Mouse (Mus musculus) forebrain, embryonic 12.5 days (tissue): ENCODE data around the gene 1700028K03Rik. TPM values are rescaled to one million over a fixed set of nuclear protein-coding genes. Genes with fewer than 3 reads are reported as not detected.
A peak's percentile ranks its signal among the peaks of the same experiment; 100 is the strongest.

Experiments
- ATAC-seq: fragments of 200-750 bp; cut with Nextera tagmentation; 2 replicates; pipeline ENCODE4 v1.8.0; 2017; ENCODE audit warnings: moderate TSS enrichment; ENCODE audit not compliant: low FRiP score
- H3K27ac ChIP-seq: fragments of 300-500 bp; sonication (generic); 2 replicates; pipeline ENCODE4 v1.5.1; 2016; ENCODE audit warnings: mild to moderate bottlenecking
- H3K27me3 ChIP-seq: fragments of 300-500 bp; sonication (generic); 2 replicates; pipeline ENCODE4 v1.6.1; 2016; ENCODE audit warnings: mild to moderate bottlenecking
- H3K36me3 ChIP-seq: fragments of 300-500 bp; sonication (generic); replicated peaks from 2 replicates; pipeline ENCODE4 v1.6.1; 2016; ENCODE audit warnings: mild to moderate bottlenecking
- H3K4me1 ChIP-seq: fragments of 300-500 bp; sonication (generic); 2 replicates; pipeline ENCODE4 v1.6.1; 2016
- H3K4me2 ChIP-seq: fragments of 300-500 bp; sonication (generic); 2 replicates; pipeline ENCODE4 v1.6.1; 2016; ENCODE audit warnings: mild to moderate bottlenecking, moderate library complexity
- H3K4me3 ChIP-seq: fragments of 300-500 bp; sonication (generic); replicated peaks from 2 replicates; pipeline ENCODE4 v1.5.1; 2016; ENCODE audit warnings: mild to moderate bottlenecking
- H3K9ac ChIP-seq: fragments of 300-500 bp; sonication (generic); 2 replicates; pipeline ENCODE4 v1.6.1; 2016; ENCODE audit warnings: mild to moderate bottlenecking
- H3K9me3 ChIP-seq: fragments of 300-500 bp; sonication (generic); 2 replicates; pipeline ENCODE4 v1.6.1; 2016
- WGBS: fragments of 180-500 bp; shearing (Covaris S2); methylation state at CpG from one replicate; pipeline ENCODE4 v1.1.7; 2016; 5-methylcytosine and 5-hydroxymethylcytosine counted together
- polyA plus RNA-seq: library from polyadenylated mRNA; unstranded; fragments of >200 nt; fragmentation: Nextera tagmentation; extraction: Ambion mirVana; gene quantifications from 2 replicates; pipeline ENCODE4 v1.2.1, GENCODE M21; 2016

1700028K03Rik gene
- 0.06 and 0.19 TPM in 2 replicates for polyA plus RNA-seq

DNA sequence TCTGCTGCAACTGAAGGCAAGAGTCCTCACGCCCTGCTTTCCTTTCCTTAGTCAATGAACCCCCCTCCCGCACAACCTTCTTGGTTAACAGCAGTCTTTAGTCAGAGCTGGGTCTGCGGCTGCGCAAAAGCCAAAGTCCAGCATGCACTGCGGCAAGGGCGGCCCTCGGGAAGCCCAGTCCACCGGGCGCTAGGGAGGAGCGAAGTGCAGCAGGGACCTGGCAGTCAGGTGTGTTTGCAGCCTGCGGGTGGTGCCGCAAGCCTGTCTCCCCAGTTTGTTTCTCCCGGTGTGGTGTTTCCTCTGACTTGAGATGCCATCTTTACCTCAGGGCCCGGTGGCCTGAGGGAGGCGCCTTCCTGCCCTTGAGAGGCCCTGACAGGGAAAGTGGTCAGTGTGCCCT, at the start of gene 1700028K03Rik:
1700028K03Rik (plus strand) TSS at position 129 of the 400 bp plus-strand sequence.
- no peak within 1 kb of the TSS for H3K4me2 ChIP-seq
- no peak within 1 kb of the TSS for H3K9ac ChIP-seq
- no peak for ATAC-seq
- no peaks in the 10 kb centered on the region for H3K27me3 ChIP-seq
- no peaks in the 10 kb centered on the region for H3K4me1 ChIP-seq
- H3K9me3 ChIP-seq = no peaks in the 10 kb centered on the region
- 77% methylated on average over 15 of the region's 15 CpGs for WGBS
- no peaks in the 10 kb centered on the region for H3K36me3 ChIP-seq
- H3K4me3 ChIP-seq = no peak within 1 kb of the TSS
- no peak within 1 kb of the TSS for H3K27ac ChIP-seq

DNA sequence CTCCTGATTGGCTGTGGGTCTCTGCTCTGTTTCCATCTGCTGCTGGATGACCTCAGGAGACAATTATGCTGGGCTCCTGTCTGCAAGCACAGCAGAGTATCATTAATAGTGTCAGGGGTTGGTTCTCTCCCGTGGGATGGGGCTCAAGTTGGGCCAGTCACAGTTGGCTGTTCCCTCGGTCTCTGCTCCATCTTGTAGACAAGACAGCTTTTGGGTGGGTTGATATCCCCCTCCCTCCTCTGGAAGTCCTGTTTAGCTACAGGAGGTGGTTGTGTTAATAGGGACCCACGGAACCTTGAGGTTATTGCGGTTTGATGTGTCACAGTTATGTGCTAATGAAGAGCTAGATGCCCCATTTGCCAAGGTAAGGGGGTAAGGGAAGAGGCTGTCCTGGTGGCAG, 45.5 kb upstream of the 1700028K03Rik start:
- no peaks in the 10 kb centered on the region; the same call in 1 of the 2 replicates for H3K36me3 ChIP-seq
- ATAC-seq = no peak
- H3K9ac ChIP-seq = no peak overlapping the region
- 80% methylated on average over 4 of the region's 4 CpGs for WGBS
- no peaks in the 10 kb centered on the region for H3K9me3 ChIP-seq
- H3K4me1 ChIP-seq = no peaks in the 10 kb centered on the region; the same call in 1 of the 2 replicates
- H3K27me3 ChIP-seq = no peaks in the 10 kb centered on the region
- H3K4me2 ChIP-seq = no peak overlapping the region
- no peak overlapping the region for H3K27ac ChIP-seq
- no peak overlapping the region for H3K4me3 ChIP-seq

DNA sequence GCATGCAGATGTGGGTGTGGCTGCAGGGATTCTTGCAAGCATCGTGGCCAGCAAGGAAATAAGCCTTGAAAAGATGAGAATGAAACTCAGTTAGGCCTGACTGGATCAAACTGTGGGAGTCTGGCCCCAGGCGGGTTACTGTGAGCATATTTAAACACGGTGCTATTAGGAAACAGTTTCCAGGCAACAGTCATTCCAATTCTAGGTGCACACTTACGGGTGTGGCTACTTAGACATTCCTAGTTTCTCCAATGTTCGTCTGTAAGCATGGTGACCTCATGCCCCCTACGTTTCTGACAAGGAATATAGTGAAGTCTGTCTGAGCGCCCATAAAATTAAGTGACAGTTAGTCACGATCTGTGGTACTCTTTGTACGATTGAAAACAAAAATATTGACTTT, 43.5 kb upstream of the 1700028K03Rik start:
- Histone ChIP-seq H3K9me3 (no peaks in the 10 kb centered on the region), H3K27me3 (no peaks in the 10 kb centered on the region), H3K4me3 (no peak overlapping the region), H3K36me3 (no peaks in the 10 kb centered on the region; the same call in 1 of the 2 replicates), H3K27ac (no peak overlapping the region), H3K9ac (no peak overlapping the region), H3K4me2 (no peak overlapping the region), H3K4me1 (no peaks in the 10 kb centered on the region; the same call in none of the 2 replicates)
- ATAC-seq = no peak
- WGBS = 84% methylated on average over 9 of the region's 9 CpGs

DNA sequence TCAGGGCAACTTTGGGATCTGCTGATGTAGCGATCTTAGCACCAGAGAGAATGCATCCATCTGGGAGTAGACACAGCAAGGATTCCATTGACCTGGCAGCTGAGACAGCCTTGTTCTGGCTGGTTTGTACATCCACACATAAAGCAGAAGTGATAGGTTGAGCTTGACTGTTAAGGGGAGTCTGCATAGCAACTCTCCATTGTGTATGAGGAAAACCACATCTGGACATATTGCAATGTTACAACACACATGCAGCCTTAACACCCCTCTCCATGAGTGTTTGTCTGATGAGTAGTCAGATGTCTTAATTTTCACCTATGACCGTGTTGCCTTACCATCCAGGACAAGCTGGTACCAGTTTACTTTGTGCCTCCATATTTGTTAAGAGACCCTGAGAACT, 42.0 kb upstream of the 1700028K03Rik start:
- H3K4me2 ChIP-seq = no peak overlapping the region
- no peak for ATAC-seq
- no peaks in the 10 kb centered on the region for H3K9me3 ChIP-seq
- no peak overlapping the region for H3K27ac ChIP-seq
- WGBS = 92% methylated on average over 2 of the region's 2 CpGs
- no peaks in the 10 kb centered on the region for H3K27me3 ChIP-seq
- no peaks in the 10 kb centered on the region; the same call in 1 of the 2 replicates for H3K36me3 ChIP-seq
- no peak overlapping the region for H3K9ac ChIP-seq
- H3K4me1 ChIP-seq = peaks cover 4% of the 10 kb centered on the region
- H3K4me3 ChIP-seq = no peak overlapping the region

DNA sequence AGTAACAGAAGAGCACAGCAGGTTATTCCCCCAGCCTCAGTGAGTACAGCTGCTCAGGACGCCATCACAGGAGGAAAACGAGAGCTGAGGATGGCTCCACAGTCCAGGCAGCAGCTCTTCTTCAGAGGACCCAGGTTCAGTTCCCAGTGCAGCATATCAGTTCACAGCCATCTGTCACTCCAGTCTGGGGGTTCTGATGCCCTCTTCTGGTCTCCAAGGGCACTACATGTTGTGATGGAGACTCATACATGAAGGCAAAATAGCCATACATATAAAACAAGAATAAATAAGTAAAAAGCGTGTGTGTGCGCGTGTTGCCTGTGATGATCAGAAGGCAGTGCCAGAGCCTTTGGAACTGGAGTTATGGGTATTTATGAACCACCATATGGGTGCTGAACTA, 39.8 kb upstream of the 1700028K03Rik start:
- peaks cover 21% of the 10 kb centered on the region for H3K4me1 ChIP-seq
- 96% methylated on average over 5 of the region's 5 CpGs for WGBS
- no peaks in the 10 kb centered on the region for H3K9me3 ChIP-seq
- H3K4me2 ChIP-seq = no peak overlapping the region
- no peak overlapping the region for H3K4me3 ChIP-seq
- H3K27me3 ChIP-seq = no peaks in the 10 kb centered on the region
- H3K9ac ChIP-seq = no peak overlapping the region
- no peaks in the 10 kb centered on the region; the same call in 1 of the 2 replicates for H3K36me3 ChIP-seq
- H3K27ac ChIP-seq = no peak overlapping the region
- ATAC-seq = no peak

GRCm38 (mm10) chr5:107496047-107496446, 38.5 kb upstream of the 1700028K03Rik start:
- peaks cover 21% of the 10 kb centered on the region for H3K4me1 ChIP-seq
- H3K4me2 ChIP-seq = no peak overlapping the region
- H3K27ac ChIP-seq = peak overlapping the region; percentile 59; the same call in 1 of the 2 replicates
- H3K36me3 ChIP-seq = no peaks in the 10 kb centered on the region; the same call in 1 of the 2 replicates
- no peak overlapping the region for H3K9ac ChIP-seq
- H3K4me3 ChIP-seq = no peak overlapping the region
- no peak for ATAC-seq
- no peaks in the 10 kb centered on the region for H3K27me3 ChIP-seq
- 91% methylated on average over 2 of the region's 2 CpGs for WGBS
- H3K9me3 ChIP-seq = no peaks in the 10 kb centered on the region

DNA sequence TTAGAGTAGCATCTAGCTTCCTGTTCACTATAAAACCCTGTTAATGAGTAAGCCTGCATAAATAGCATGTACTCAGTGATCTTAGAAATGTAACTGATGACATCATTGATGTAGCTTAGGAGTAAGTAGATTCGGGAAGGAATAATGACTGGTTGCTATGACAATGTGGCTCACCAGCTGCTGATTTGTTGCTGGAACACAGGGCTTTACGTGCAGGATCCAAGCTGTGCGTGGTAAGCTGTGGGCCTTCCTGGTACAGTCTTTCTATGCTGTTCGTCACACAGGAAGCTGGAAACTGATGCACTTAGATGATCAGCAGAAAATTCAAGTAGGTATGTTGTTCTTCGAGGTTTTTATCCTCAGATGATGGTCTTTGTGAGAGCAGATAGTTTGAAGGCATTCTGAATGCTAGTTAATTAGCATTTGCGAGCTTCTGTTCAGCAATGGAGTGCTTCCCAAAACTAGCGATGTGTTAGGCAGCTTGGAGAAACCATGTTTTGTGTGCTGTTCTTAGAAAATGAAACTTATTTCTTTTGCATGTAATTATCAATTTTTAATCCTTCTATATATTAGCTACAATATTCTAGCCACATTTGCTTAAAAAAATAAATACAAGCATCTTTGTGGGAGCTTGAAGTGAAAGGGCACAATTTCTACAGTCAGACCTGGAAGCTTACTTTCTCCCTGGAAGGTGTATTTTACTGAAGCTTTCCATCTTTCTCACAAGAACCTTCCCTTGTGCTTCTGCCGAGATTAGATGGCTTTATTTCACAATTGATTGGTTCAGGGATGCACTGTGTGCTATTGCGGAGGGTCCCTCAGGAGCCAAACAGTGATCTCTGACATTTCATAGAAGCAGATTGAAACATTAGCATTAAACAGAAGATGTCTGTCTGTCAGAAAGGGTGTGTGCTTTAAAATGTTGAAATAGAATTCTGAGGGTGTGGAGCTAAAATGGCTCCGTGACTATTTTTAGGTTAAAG, 36.7 kb upstream of the 1700028K03Rik start:
- H3K4me1 ChIP-seq = peaks cover 21% of the 10 kb centered on the region
- no peaks in the 10 kb centered on the region for H3K27me3 ChIP-seq
- peak overlapping the region; percentile 87 for H3K27ac ChIP-seq
- peak; percentile 95 for ATAC-seq
- 29% methylated on average over 10 of the region's 10 CpGs for WGBS
- H3K4me3 ChIP-seq = peak overlapping the region; percentile 33
- H3K4me2 ChIP-seq = peak overlapping the region; percentile 55
- H3K9me3 ChIP-seq = no peaks in the 10 kb centered on the region
- H3K9ac ChIP-seq = peak overlapping the region; percentile 63
- H3K36me3 ChIP-seq = no peaks in the 10 kb centered on the region; the same call in 1 of the 2 replicates

GRCm38 (mm10) chr5:107498806-107499310, 35.7 kb upstream of the 1700028K03Rik start:
- H3K9ac ChIP-seq = 0 out of 2 replicates have a peak overlapping the region, but pooled peaks have one; percentile 25
- H3K27ac ChIP-seq = no peak overlapping the region

DNA sequence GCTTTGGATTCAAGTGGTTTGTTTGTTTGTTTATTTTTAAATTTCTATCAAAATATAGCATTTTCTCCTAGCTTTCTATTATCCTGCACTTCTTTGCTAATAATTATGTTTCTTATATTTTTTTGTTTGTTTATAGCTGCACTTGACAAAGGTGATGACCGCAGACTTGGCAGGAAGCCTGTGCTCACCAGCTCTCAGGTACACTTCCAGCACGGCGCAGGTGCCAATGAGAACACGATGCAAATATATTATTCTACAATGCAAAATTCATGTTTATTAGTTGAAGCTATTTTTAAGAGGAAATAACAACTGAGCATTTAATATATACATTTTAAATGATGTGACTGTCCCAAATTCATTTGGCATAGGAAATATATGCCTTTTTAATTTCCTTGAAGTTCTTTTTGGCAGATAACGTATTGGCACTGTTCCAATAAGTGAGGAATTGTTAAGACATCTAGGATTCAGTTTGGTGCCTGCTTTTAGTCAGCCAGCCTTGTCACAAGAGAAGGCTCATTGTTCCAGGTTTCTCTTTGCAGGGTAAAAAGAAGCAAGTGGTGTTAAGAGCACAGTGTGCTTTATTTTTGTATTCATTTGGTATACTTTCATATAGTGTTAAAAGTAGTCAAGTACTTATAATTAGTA, 34.5 kb upstream of the 1700028K03Rik start:
- WGBS = 82% methylated on average over 5 of the region's 5 CpGs
- no peak overlapping the region for H3K9ac ChIP-seq
- H3K27me3 ChIP-seq = no peaks in the 10 kb centered on the region
- ATAC-seq = no peak
- H3K4me2 ChIP-seq = no peak overlapping the region
- H3K9me3 ChIP-seq = no peaks in the 10 kb centered on the region
- no peak overlapping the region for H3K4me3 ChIP-seq
- no peak overlapping the region for H3K27ac ChIP-seq
- H3K4me1 ChIP-seq = peaks cover 21% of the 10 kb centered on the region
- peaks cover 14% of the 10 kb centered on the region for H3K36me3 ChIP-seq

More at GRCm38 (mm10) chr5:107498806-107499310, 35.7 kb upstream of the 1700028K03Rik start:
- H3K4me3 ChIP-seq = peak overlapping the region; percentile 33
- H3K36me3 ChIP-seq = peaks cover 4% of the 10 kb centered on the region
- H3K4me2 ChIP-seq = peak overlapping the region; percentile 55
- H3K27me3 ChIP-seq = no peaks in the 10 kb centered on the region
- ATAC-seq = no peak
- WGBS = 52% methylated on average over 5 of the region's 5 CpGs
- H3K4me1 ChIP-seq = peaks cover 21% of the 10 kb centered on the region
- H3K9me3 ChIP-seq = no peaks in the 10 kb centered on the region

GRCm38 (mm10) chr5:107500741-107501140, 33.8 kb upstream of the 1700028K03Rik start:
- peaks cover 19% of the 10 kb centered on the region for H3K36me3 ChIP-seq
- peaks cover 21% of the 10 kb centered on the region for H3K4me1 ChIP-seq
- no peaks in the 10 kb centered on the region for H3K27me3 ChIP-seq
- H3K4me3 ChIP-seq = no peak overlapping the region
- no peaks in the 10 kb centered on the region for H3K9me3 ChIP-seq
- no peak overlapping the region for H3K4me2 ChIP-seq
- no peak for ATAC-seq
- 87% methylated on average over 1 of the region's 1 CpGs for WGBS
- H3K27ac ChIP-seq = no peak overlapping the region
- H3K9ac ChIP-seq = no peak overlapping the region

- ATAC-seq = no peak
- WGBS = 85% methylated on average over 4 of the region's 4 CpGs
- peaks cover 39% of the 10 kb centered on the region for H3K36me3 ChIP-seq
Observed at GRCm38 (mm10) chr5:107507321-107507720, 27.2 kb upstream of the 1700028K03Rik start, which contains the start of gene Gm42669. Gene Gm42669 (plus strand): TSS chr5:107507621.

DNA sequence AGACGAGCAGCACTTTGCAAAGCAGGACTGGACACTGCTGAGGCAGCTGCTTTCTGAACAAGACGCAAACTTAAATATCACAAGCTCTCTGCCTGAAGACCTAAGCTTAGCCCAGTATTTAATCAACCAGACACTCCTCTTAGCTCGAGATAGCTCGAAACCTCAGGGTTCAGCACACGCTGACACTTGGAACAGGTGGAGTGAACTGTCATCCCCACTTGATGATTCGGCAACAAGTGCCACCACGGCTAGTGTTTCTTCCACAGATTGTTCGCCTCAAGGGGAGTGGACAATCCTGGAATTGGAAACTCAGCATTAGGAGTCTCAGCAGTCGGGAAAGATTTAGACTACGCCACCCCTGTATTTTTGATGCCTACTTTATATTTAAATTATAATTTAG, 24.0 kb upstream of the 1700028K03Rik start:
- WGBS = 89% methylated on average over 10 of the region's 10 CpGs
- Histone ChIP-seq H3K27ac (no peak overlapping the region), H3K9ac (no peak overlapping the region), H3K9me3 (no peaks in the 10 kb centered on the region), H3K4me2 (no peak overlapping the region), H3K36me3 (peaks cover 20% of the 10 kb centered on the region), H3K4me1 (no peaks in the 10 kb centered on the region), H3K27me3 (no peaks in the 10 kb centered on the region), H3K4me3 (no peak overlapping the region)
- ATAC-seq = no peak

More at GRCm38 (mm10) chr5:107507321-107507720, 27.2 kb upstream of the 1700028K03Rik start, which contains the start of gene Gm42669:
- Histone ChIP-seq H3K9me3 (no peaks in the 10 kb centered on the region), H3K4me1 (no peaks in the 10 kb centered on the region), H3K27ac (no peak within 1 kb of the TSS), H3K27me3 (no peaks in the 10 kb centered on the region), H3K4me2 (no peak within 1 kb of the TSS), H3K4me3 (no peak within 1 kb of the TSS), H3K9ac (no peak within 1 kb of the TSS)
